Mouse (Mus musculus): Measurements from ENCODE around the gene E130116L18Rik. TPM values are rescaled to one million over a fixed set of nuclear protein-coding genes. Genes with fewer than 3 reads are reported as not detected.
"Not testable (repeated sequence)": the region's sequence is repeated elsewhere in the genome, so short reads cannot be mapped to it uniquely, and the experiment has no call there.

The E130116L18Rik gene
- polyA plus RNA-seq, 1 experiment from 2014 or later, result not detected

GRCm38 (mm10) chr5:25178543-25178942, 44.4 kb downstream of the E130116L18Rik start:
- H3K4me3 ChIP-seq; H3K27me3 ChIP-seq (replicated peaks); H3K9ac ChIP-seq; H3K36me3 ChIP-seq; H3K4me2 ChIP-seq (replicated peaks); H3K4me1 ChIP-seq; H3K9me3 ChIP-seq; ATAC-seq (ENCODE audit: low FRiP score, low read depth); H3K27ac ChIP-seq: not testable (repeated sequence)
- 80% methylated on average over 4 of the region's 4 CpGs for WGBS

GRCm38 (mm10) chr5:25177937-25178336, 45.0 kb downstream of the E130116L18Rik start:
- not testable (repeated sequence) for H3K27ac ChIP-seq; H3K4me2 ChIP-seq (replicated peaks); H3K27me3 ChIP-seq (replicated peaks); H3K36me3 ChIP-seq; ATAC-seq (ENCODE audit: low FRiP score, low read depth); H3K4me1 ChIP-seq; H3K9ac ChIP-seq; H3K9me3 ChIP-seq; H3K4me3 ChIP-seq
- WGBS, result 91% methylated on average over 5 of the region's 5 CpGs

Other genes starting within 250 kb of the E130116L18Rik start
- 62.9 and 65.2 TPM in 2 replicates for gene Prkag2, start 122.5 kb downstream of the E130116L18Rik start, polyA plus RNA-seq (2016; fragmentation: Nextera tagmentation; extraction: Ambion mirVana)
- gene Galntl5, start 41.7 kb downstream of the E130116L18Rik start, polyA plus RNA-seq (2016; fragmentation: Nextera tagmentation; extraction: Ambion mirVana), result not detected in 2 replicates
- gene Galnt11, start 1.2 kb downstream of the E130116L18Rik start, polyA plus RNA-seq (2016; fragmentation: Nextera tagmentation; extraction: Ambion mirVana), result 44.3 and 47.4 TPM in 2 replicates